Mouse (Mus musculus) lung, postnatal 14 days (tissue): Measurements from ENCODE around the gene Gch1.

Source experiments
- DNase-seq: peaks from one replicate; pipeline ENCODE4 v3.0.0; 2021

The Gch1 gene

GRCm38 (mm10) chr14:47188848-47189634 is at the start of gene Gch1:
TSS of gene Gch1 (minus strand) at chr14:47189413.
- peak; percentile 84 for DNase-seq

GRCm38 (mm10) chr14:47237286-47237685 is 48.1 kb upstream of the Gch1 start:
- no peak for DNase-seq

GRCm38 (mm10) chr14:47236491-47236890 is 47.3 kb upstream of the Gch1 start:
- no peak for DNase-seq

GRCm38 (mm10) chr14:47234526-47235250 is 45.5 kb upstream of the Gch1 start:
- no peak for DNase-seq

GRCm38 (mm10) chr14:47234032-47234431 is 44.8 kb upstream of the Gch1 start:
- no peak for DNase-seq

- no peak for DNase-seq
Observed at GRCm38 (mm10) chr14:47233602-47234001, 44.4 kb upstream of the Gch1 start.

- DNase-seq: no peak
Observed at GRCm38 (mm10) chr14:47229796-47230376, 40.7 kb upstream of the Gch1 start.

GRCm38 (mm10) chr14:47225931-47226330 is 36.7 kb upstream of the Gch1 start:
- DNase-seq: no peak

- DNase-seq: no peak
Observed at GRCm38 (mm10) chr14:47224476-47225325, 35.5 kb upstream of the Gch1 start.

GRCm38 (mm10) chr14:47222631-47223450 is 33.6 kb upstream of the Gch1 start:
- no peak for DNase-seq

- DNase-seq: no peak
Observed at GRCm38 (mm10) chr14:47221567-47221966, 32.4 kb upstream of the Gch1 start.

- no peak for DNase-seq
Observed at GRCm38 (mm10) chr14:47220231-47221025, 31.2 kb upstream of the Gch1 start.

- no peak for DNase-seq
Observed at GRCm38 (mm10) chr14:47218766-47219606, 29.8 kb upstream of the Gch1 start.

GRCm38 (mm10) chr14:47216541-47216940 is 27.3 kb upstream of the Gch1 start:
- no peak for DNase-seq

- DNase-seq: no peak
Observed at GRCm38 (mm10) chr14:47214367-47214766, 25.2 kb upstream of the Gch1 start.

- no peak for DNase-seq
Observed at GRCm38 (mm10) chr14:47213305-47213704, 24.1 kb upstream of the Gch1 start.

GRCm38 (mm10) chr14:47209669-47210164 is 20.5 kb upstream of the Gch1 start:
- DNase-seq: no peak

- no peak for DNase-seq
Observed at GRCm38 (mm10) chr14:47208564-47209493, 19.6 kb upstream of the Gch1 start.

- no peak for DNase-seq
Observed at GRCm38 (mm10) chr14:47206601-47207000, 17.4 kb upstream of the Gch1 start.
